Mouse (Mus musculus) limb, embryonic 14.5 days (tissue): Measurements from ENCODE around the gene Wars. TPM values are rescaled to one million over a fixed set of nuclear protein-coding genes. Genes with fewer than 3 reads are reported as not detected.

Source experiments
- ATAC-seq: fragments of 200-750 bp; cut with Nextera tagmentation; 2 replicates; pipeline ENCODE4 v1.8.0; 2017; ENCODE audit warnings: low read depth, moderate number of reproducible peaks, moderate TSS enrichment; ENCODE audit not compliant: low FRiP score
- DNase-seq: peaks from one replicate; pipeline ENCODE4 v3.0.0-alpha.2; 2015; ENCODE audit warnings: low spot score
- H3K27ac ChIP-seq: fragments of 300-500 bp; sonication (generic); replicated peaks from 2 replicates; pipeline ENCODE4 v1.5.1; 2014; ENCODE audit warnings: low read depth, mild to moderate bottlenecking, low read length, moderate library complexity, mixed read lengths
- H3K27me3 ChIP-seq: fragments of 300-500 bp; sonication (generic); 2 replicates; pipeline ENCODE4 v1.6.1; 2014; ENCODE audit warnings: low read length, mixed read lengths; ENCODE audit not compliant: control insufficient read depth, insufficient read depth
- H3K36me3 ChIP-seq: fragments of 300-500 bp; sonication (generic); 2 replicates; pipeline ENCODE4 v1.6.1; 2014; ENCODE audit warnings: mild to moderate bottlenecking, low read length, moderate library complexity, mixed read lengths; ENCODE audit not compliant: control insufficient read depth, insufficient read depth
- H3K4me1 ChIP-seq: fragments of 300-500 bp; sonication (generic); 2 replicates; pipeline ENCODE4 v1.6.1; 2014; ENCODE audit warnings: antibody characterized with exemption, low read length, mixed read lengths; ENCODE audit not compliant: control insufficient read depth, insufficient read depth
- H3K4me2 ChIP-seq: fragments of 300-500 bp; sonication (generic); replicated peaks from 2 replicates; pipeline ENCODE4 v1.6.1; 2014; ENCODE audit warnings: low read depth, mild to moderate bottlenecking, low read length, moderate library complexity; ENCODE audit not compliant: severe bottlenecking
- H3K4me3 ChIP-seq: fragments of 300-500 bp; sonication (generic); replicated peaks from 2 replicates; pipeline ENCODE4 v1.5.1; 2014; ENCODE audit warnings: low read length
- H3K9ac ChIP-seq: fragments of 300-500 bp; sonication (generic); 2 replicates; pipeline ENCODE4 v1.6.1; 2014; ENCODE audit warnings: mild to moderate bottlenecking, low read depth, low read length, moderate library complexity; ENCODE audit not compliant: severe bottlenecking
- H3K9me3 ChIP-seq: fragments of 300-500 bp; sonication (generic); 2 replicates; pipeline ENCODE4 v1.6.1; 2016; ENCODE audit warnings: low read length; ENCODE audit not compliant: control insufficient read depth
- POLR2A ChIP-seq: fragments of 200-500 bp; IDR thresholded peaks from 2 replicates; pipeline ENCODE4 v1.8.0; 2012; ENCODE audit warnings: inconsistent platforms, mild to moderate bottlenecking, moderate library complexity, borderline replicate concordance; ENCODE audit not compliant: insufficient read depth, insufficient read length; ENCODE audit errors: extremely low read depth
- WGBS: fragments of 180-500 bp; shearing (Covaris S2); extraction: QIAGEN DNeasy Blood & Tissue Kit; methylation state at CpG from one replicate; pipeline ENCODE4 v1.1.7; 2014; 5-methylcytosine and 5-hydroxymethylcytosine counted together
- polyA plus RNA-seq, 2 experiments: library from polyadenylated mRNA; depleted of rRNA in 1 of 2; stranded (reverse) in 1 of 2; unstranded in 1 of 2; fragments of >200 nt; fragmentation: Nextera tagmentation in 1 of 2; extraction: Ambion mirVana in 1 of 2; gene quantifications; 2 replicates each; pipeline versions ENCODE4 v1.2.1 to v1.2.3; 2012 to 2014

Wars gene
- polyA plus RNA-seq, 2 experiments: 65.6 to 67.6 TPM

GRCm38 (mm10) chr12:108826958-108827535 is 66.9 kb downstream of the Wars start:
- TF ChIP-seq POLR2A: no peak
- 96% methylated on average over 28 of the region's 28 CpGs for WGBS
- DNase-seq (no peak), ATAC-seq (no peak)
- no peaks in the 10 kb centered on the region for H3K9me3 ChIP-seq
- peaks cover 16% of the 10 kb centered on the region for H3K36me3 ChIP-seq
- no peaks in the 10 kb centered on the region for H3K4me1 ChIP-seq
- H3K9ac ChIP-seq: no peak overlapping the region
- H3K4me3 ChIP-seq: no peak overlapping the region
- no peaks in the 10 kb centered on the region for H3K27me3 ChIP-seq
- H3K4me2 ChIP-seq: no peak overlapping the region
- H3K27ac ChIP-seq: no peak overlapping the region

DNA sequence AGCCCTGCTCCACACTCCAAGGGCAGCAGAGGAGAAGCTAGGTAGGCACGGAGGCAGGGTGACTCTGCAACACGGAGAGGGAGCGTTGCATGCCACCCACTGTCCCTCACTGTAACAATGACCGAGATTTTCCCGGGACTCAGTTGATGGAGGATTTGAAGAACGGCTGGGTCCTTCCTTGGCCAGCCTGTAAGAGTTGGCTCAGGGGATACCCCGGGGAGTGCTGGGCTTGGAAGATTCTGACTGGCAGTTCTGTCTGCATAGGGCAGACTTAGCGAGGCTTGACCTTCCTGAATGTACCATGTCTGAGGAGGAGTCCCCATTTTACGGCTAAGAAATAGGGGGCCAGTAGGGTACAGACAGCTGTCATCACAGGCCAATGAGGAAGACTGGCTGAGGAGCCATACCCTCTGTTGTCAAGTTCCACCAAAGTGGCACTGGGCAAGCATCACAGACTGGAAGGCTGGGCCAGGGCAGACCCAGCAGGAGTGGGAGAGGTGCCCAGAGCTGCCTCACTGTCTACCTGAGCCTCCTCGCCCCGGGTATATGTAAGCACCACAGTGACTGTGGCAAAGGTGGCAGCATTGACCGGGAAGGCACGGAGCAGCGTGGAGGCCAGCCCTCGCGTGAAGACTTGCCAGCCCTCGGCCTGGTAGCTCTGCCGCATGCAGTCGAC is 67.6 kb downstream of the Wars start:
- peaks cover 16% of the 10 kb centered on the region for H3K36me3 ChIP-seq
- WGBS: 96% methylated on average over 19 of the region's 19 CpGs
- H3K27me3 ChIP-seq: no peaks in the 10 kb centered on the region
- no peak overlapping the region for H3K9ac ChIP-seq
- ATAC-seq (no peak), DNase-seq (no peak)
- no peak for TF ChIP-seq POLR2A
- H3K4me3 ChIP-seq: no peak overlapping the region
- no peaks in the 10 kb centered on the region for H3K4me1 ChIP-seq
- no peak overlapping the region for H3K27ac ChIP-seq
- H3K9me3 ChIP-seq: no peaks in the 10 kb centered on the region
- no peak overlapping the region for H3K4me2 ChIP-seq

DNA sequence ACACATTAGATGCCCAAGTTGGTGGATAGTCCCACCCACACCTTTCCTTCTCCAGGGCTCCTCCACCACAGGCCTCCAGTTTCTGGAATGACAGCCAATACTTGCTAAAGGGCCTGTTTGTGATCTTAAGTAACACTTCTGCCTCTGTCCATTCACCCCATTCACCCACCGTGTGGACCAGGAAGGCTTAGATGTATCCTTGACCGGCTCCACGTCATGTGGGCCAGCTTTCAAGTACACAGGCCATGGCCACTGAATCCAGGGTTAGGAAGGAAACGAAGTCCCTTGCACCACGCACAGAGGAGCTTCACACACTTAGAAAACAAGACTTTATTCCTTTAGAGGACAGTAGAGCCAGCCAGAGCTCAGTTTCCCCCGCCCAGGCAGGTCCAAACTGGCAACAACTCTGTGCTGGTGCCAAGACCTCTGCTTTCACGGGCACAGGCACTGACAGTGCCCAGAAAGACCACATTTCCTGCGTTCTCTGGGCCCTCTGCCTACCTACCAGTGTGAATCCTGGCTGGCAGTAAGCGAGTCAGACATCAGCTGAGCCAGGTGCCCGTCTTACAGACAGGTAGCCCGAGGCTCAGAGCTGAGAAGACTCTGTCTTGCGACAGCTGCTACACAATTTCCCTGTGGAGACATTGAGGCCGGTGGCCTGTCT is 68.3 kb downstream of the Wars start:
- Histone ChIP-seq H3K4me3 (no peak overlapping the region), H3K27ac (no peak overlapping the region), H3K4me2 (no peak overlapping the region), H3K9ac (no peak overlapping the region), H3K4me1 (no peaks in the 10 kb centered on the region), H3K9me3 (no peaks in the 10 kb centered on the region), H3K27me3 (no peaks in the 10 kb centered on the region), H3K36me3 (peaks cover 16% of the 10 kb centered on the region)
- no peak for TF ChIP-seq POLR2A
- ATAC-seq (no peak), DNase-seq (no peak)
- WGBS: 93% methylated on average over 13 of the region's 13 CpGs

DNA sequence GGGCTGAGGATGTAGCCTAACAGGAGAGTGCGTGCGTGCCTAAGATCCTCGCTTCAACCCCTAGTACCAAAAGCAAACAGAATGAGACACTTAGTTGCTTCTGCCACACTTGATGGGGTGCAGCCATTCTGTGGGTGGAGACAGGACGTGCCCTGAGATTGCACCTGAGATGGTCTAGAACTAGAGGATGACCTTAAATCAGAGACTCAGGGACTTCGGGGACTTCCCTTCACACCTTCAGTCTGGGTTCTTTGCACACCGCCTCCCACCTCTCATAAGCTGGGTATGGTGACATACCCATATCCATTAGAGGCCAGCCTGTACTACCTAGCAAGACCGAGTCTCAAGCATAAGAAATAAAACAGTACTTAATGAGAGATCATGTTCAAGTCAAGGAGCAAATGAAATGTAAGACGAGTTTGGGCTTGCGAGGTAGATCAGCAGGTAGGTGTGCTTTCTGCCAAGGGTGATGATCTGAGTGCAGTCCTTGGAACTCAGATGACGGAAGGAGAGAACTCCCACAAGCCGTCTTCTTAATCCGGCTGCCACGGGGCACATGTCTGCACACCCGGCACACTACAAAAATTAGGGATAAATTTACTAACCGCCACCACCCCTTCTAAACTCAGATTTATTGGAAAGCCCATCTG is 69.6 kb downstream of the Wars start:
- DNase-seq (no peak), ATAC-seq (no peak)
- WGBS: 77% methylated on average over 15 of the region's 15 CpGs
- no peak overlapping the region for H3K9ac ChIP-seq
- no peaks in the 10 kb centered on the region for H3K9me3 ChIP-seq
- no peaks in the 10 kb centered on the region for H3K4me1 ChIP-seq
- TF ChIP-seq POLR2A: no peak
- H3K4me2 ChIP-seq: no peak overlapping the region
- no peak overlapping the region for H3K4me3 ChIP-seq
- H3K27me3 ChIP-seq: no peaks in the 10 kb centered on the region
- H3K27ac ChIP-seq: no peak overlapping the region
- peaks cover 18% of the 10 kb centered on the region for H3K36me3 ChIP-seq

DNA sequence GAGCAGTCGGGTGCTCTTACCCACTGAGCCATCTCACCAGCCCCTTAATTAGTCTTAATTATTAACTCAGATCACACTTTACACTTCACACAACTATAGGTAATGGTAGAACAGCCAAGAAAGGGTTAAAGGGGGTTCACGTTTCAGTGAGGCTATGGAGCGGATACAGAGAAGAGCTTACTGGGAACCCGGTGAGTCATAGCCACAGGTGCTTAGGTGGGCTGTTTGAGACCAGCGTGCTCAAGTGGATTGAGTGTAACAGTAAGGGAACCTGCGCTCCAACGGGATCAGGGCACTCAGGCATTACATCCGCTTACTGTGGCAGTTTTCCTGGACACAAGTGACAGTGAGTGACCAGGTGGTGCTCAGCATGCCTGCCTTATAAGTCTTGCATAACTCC is 70.9 kb downstream of the Wars start:
- TF ChIP-seq POLR2A: no peak
- no peak for DNase-seq
- ATAC-seq: no peak
- H3K9ac ChIP-seq: no peak overlapping the region
- H3K4me2 ChIP-seq: no peak overlapping the region
- no peaks in the 10 kb centered on the region for H3K9me3 ChIP-seq
- H3K27ac ChIP-seq: no peak overlapping the region
- H3K4me1 ChIP-seq: no peaks in the 10 kb centered on the region
- WGBS: 59% methylated on average over 8 of the region's 8 CpGs
- H3K4me3 ChIP-seq: no peak overlapping the region
- no peaks in the 10 kb centered on the region for H3K27me3 ChIP-seq
- H3K36me3 ChIP-seq: peaks cover 30% of the 10 kb centered on the region
